Mouse (Mus musculus): ENCODE measurements around the gene Smarcad1. TPM values are rescaled to one million over a fixed set of nuclear protein-coding genes. Genes with fewer than 3 reads are reported as not detected.
"Not testable (repeated sequence)": the region's sequence is repeated elsewhere in the genome, so short reads cannot be mapped to it uniquely, and the experiment has no call there.

Smarcad1 gene
- total and polyA plus RNA-seq, 3 experiments, result 7.8 to 16.3 (median 14.1) TPM

GRCm38 (mm10) chr6:65011444-65011990 is 30.9 kb upstream of the Smarcad1 start:
- TF ChIP-seq POLR2A (IDR thresholded peaks at IDR 0.05; ENCODE audit: insufficient read depth, low read depth, low read length) (no peak), CTCF (IDR thresholded peaks at IDR 0.05) (no peak), EP300 (IDR thresholded peaks at IDR 0.05; ENCODE audit: insufficient read depth, low read depth, low read length) (no peak)
- Histone ChIP-seq H3K9ac (ENCODE audit: low read depth, low read length) (no peak overlapping the region), H3K36me3 (ENCODE audit: control insufficient read depth, insufficient read depth, low read length) (no peaks in the 10 kb centered on the region), H3K27me3 (ENCODE audit: control insufficient read depth, insufficient read depth, low read length) (no peaks in the 10 kb centered on the region), H3K27ac (no peak overlapping the region), H3K79me2 (replicated peaks; ENCODE audit: control insufficient read depth, insufficient read depth, low read length) (no peaks in the 10 kb centered on the region), H3K4me3 (no peak overlapping the region), H3K4me1 (ENCODE audit: control insufficient read depth, insufficient read depth, low read length) (no peaks in the 10 kb centered on the region)
- no peak for DNase-seq
- 75% methylated on average over 5 of the region's 5 CpGs for WGBS
- intact Hi-C loops (cut with DNase I), result no loop called here

- no peaks in the 10 kb centered on the region for H3K27me3 ChIP-seq (ENCODE audit: control insufficient read depth, insufficient read depth, low read length)
- TF ChIP-seq EP300 (IDR thresholded peaks at IDR 0.05; ENCODE audit: insufficient read depth, low read depth, low read length) (no peak), CTCF (IDR thresholded peaks at IDR 0.05) (no peak), POLR2A (IDR thresholded peaks at IDR 0.05; ENCODE audit: insufficient read depth, low read depth, low read length) (no peak)
- no peak overlapping the region for H3K4me3 ChIP-seq
- no peak overlapping the region for H3K27ac ChIP-seq
- WGBS, result 80% methylated on average over 2 of the region's 2 CpGs
- no peaks in the 10 kb centered on the region for H3K4me1 ChIP-seq (ENCODE audit: control insufficient read depth, insufficient read depth, low read length)
- no peaks in the 10 kb centered on the region for H3K79me2 ChIP-seq (replicated peaks; ENCODE audit: control insufficient read depth, insufficient read depth, low read length)
- no peak for DNase-seq
- H3K9ac ChIP-seq (ENCODE audit: low read depth, low read length), result no peak overlapping the region
- no peaks in the 10 kb centered on the region for H3K36me3 ChIP-seq (ENCODE audit: control insufficient read depth, insufficient read depth, low read length)
- intact Hi-C loops (cut with DNase I), result no loop called here
Observed at GRCm38 (mm10) chr6:65012142-65012541, 30.2 kb upstream of the Smarcad1 start.

GRCm38 (mm10) chr6:65017566-65017965 is 24.8 kb upstream of the Smarcad1 start:
- DNase-seq, result no peak
- 92% methylated on average over 10 of the region's 10 CpGs for WGBS
- intact Hi-C loops (cut with DNase I), result no loop called here
- TF ChIP-seq EP300 (IDR thresholded peaks at IDR 0.05; ENCODE audit: insufficient read depth, low read depth, low read length) (no peak), CTCF (IDR thresholded peaks at IDR 0.05) (no peak), POLR2A (IDR thresholded peaks at IDR 0.05; ENCODE audit: insufficient read depth, low read depth, low read length) (no peak)
- Histone ChIP-seq H3K36me3 (ENCODE audit: control insufficient read depth, insufficient read depth, low read length) (no peaks in the 10 kb centered on the region), H3K4me3 (no peak overlapping the region), H3K27me3 (ENCODE audit: control insufficient read depth, insufficient read depth, low read length) (no peaks in the 10 kb centered on the region), H3K79me2 (replicated peaks; ENCODE audit: control insufficient read depth, insufficient read depth, low read length) (no peaks in the 10 kb centered on the region), H3K9ac (ENCODE audit: low read depth, low read length) (no peak overlapping the region), H3K27ac (no peak overlapping the region), H3K4me1 (ENCODE audit: control insufficient read depth, insufficient read depth, low read length) (no peaks in the 10 kb centered on the region)

GRCm38 (mm10) chr6:65018966-65019365 is 23.4 kb upstream of the Smarcad1 start:
- intact Hi-C loops (cut with DNase I), result not testable (repeated sequence)

GRCm38 (mm10) chr6:65021883-65022282 is 20.5 kb upstream of the Smarcad1 start:
- no peak overlapping the region for H3K4me3 ChIP-seq
- H3K79me2 ChIP-seq (replicated peaks; ENCODE audit: control insufficient read depth, insufficient read depth, low read length), result no peaks in the 10 kb centered on the region
- TF ChIP-seq EP300 (IDR thresholded peaks at IDR 0.05; ENCODE audit: insufficient read depth, low read depth, low read length), result no peak
- no peak for TF ChIP-seq POLR2A (IDR thresholded peaks at IDR 0.05; ENCODE audit: insufficient read depth, low read depth, low read length)
- no peak for TF ChIP-seq CTCF (IDR thresholded peaks at IDR 0.05)
- H3K9ac ChIP-seq (ENCODE audit: low read depth, low read length), result no peak overlapping the region
- 41% methylated on average over 4 of the region's 4 CpGs for WGBS
- no peak for DNase-seq
- intact Hi-C loops (cut with DNase I), result no loop called here
- no peak overlapping the region for H3K27ac ChIP-seq
- H3K4me1 ChIP-seq (ENCODE audit: control insufficient read depth, insufficient read depth, low read length), result no peaks in the 10 kb centered on the region
- H3K36me3 ChIP-seq (ENCODE audit: control insufficient read depth, insufficient read depth, low read length), result no peaks in the 10 kb centered on the region
- H3K27me3 ChIP-seq (ENCODE audit: control insufficient read depth, insufficient read depth, low read length), result no peaks in the 10 kb centered on the region

More at GRCm38 (mm10) chr6:65018966-65019365, 23.4 kb upstream of the Smarcad1 start:
- H3K9ac ChIP-seq (ENCODE audit: low read depth, low read length); DNase-seq; H3K4me3 ChIP-seq; H3K36me3 ChIP-seq (ENCODE audit: control insufficient read depth, insufficient read depth, low read length); H3K27me3 ChIP-seq (ENCODE audit: control insufficient read depth, insufficient read depth, low read length); H3K4me1 ChIP-seq (ENCODE audit: control insufficient read depth, insufficient read depth, low read length); H3K27ac ChIP-seq; H3K79me2 ChIP-seq (replicated peaks; ENCODE audit: control insufficient read depth, insufficient read depth, low read length): not testable (repeated sequence)
- 61% methylated on average over 5 of the region's 5 CpGs for WGBS

GRCm38 (mm10) chr6:65023053-65023452 is 19.3 kb upstream of the Smarcad1 start:
- intact Hi-C loops (cut with DNase I), result no loop called here
- no peak overlapping the region for H3K27ac ChIP-seq
- no peaks in the 10 kb centered on the region for H3K36me3 ChIP-seq (ENCODE audit: control insufficient read depth, insufficient read depth, low read length)
- no peak for TF ChIP-seq EP300 (IDR thresholded peaks at IDR 0.05; ENCODE audit: insufficient read depth, low read depth, low read length)
- TF ChIP-seq CTCF (IDR thresholded peaks at IDR 0.05), result no peak
- TF ChIP-seq POLR2A (IDR thresholded peaks at IDR 0.05; ENCODE audit: insufficient read depth, low read depth, low read length), result no peak
- H3K4me3 ChIP-seq, result no peak overlapping the region
- no peak for DNase-seq
- no peaks in the 10 kb centered on the region for H3K79me2 ChIP-seq (replicated peaks; ENCODE audit: control insufficient read depth, insufficient read depth, low read length)
- H3K9ac ChIP-seq (ENCODE audit: low read depth, low read length), result no peak overlapping the region
- 66% methylated on average over 6 of the region's 6 CpGs for WGBS
- H3K27me3 ChIP-seq (ENCODE audit: control insufficient read depth, insufficient read depth, low read length), result no peaks in the 10 kb centered on the region
- H3K4me1 ChIP-seq (ENCODE audit: control insufficient read depth, insufficient read depth, low read length), result no peaks in the 10 kb centered on the region

Data from heart, adult 2 months (tissue).